Mouse (Mus musculus) erythroblast, embryonic 14.5 days (primary cell): Measurements from ENCODE around the gene Ltb4r1. TPM values are rescaled to one million over a fixed set of nuclear protein-coding genes. Genes with fewer than 3 reads are reported as not detected.
A peak's percentile ranks its signal among the peaks of the same experiment; 100 is the strongest.
"Not testable (repeated sequence)": the region's sequence is repeated elsewhere in the genome, so short reads cannot be mapped to it uniquely, and the experiment has no call there.

Experiments used
- H3K27me3 ChIP-seq: 2 replicates; pipeline ENCODE4 v1.6.1; 2012; ENCODE audit warnings: inconsistent platforms; ENCODE audit not compliant: control insufficient read depth
- H3K36me3 ChIP-seq: 2 replicates; pipeline ENCODE4 v1.6.1; 2012; ENCODE audit warnings: mild to moderate bottlenecking, inconsistent platforms; ENCODE audit not compliant: control insufficient read depth
- H3K4me1 ChIP-seq: 2 replicates; pipeline ENCODE4 v1.6.1; 2012; ENCODE audit warnings: inconsistent platforms; ENCODE audit not compliant: control insufficient read depth
- H3K4me3 ChIP-seq: replicated peaks from 2 replicates; pipeline ENCODE3; 2012; ENCODE audit warnings: moderate library complexity, mild to moderate bottlenecking, inconsistent platforms
- H3K9me3 ChIP-seq: 2 replicates; pipeline ENCODE4 v1.6.1; 2012; ENCODE audit warnings: low read length, inconsistent platforms, mixed read lengths; ENCODE audit not compliant: control insufficient read depth
- GATA1 ChIP-seq: IDR thresholded peaks from 2 replicates; pipeline ENCODE4 v1.6.1; 2012; ENCODE audit warnings: low read length, inconsistent platforms, mixed read lengths
- TAL1 ChIP-seq: IDR thresholded peaks from 3 replicates; pipeline ENCODE4 v1.6.1; 2012; ENCODE audit warnings: low read length, inconsistent platforms, mixed read lengths
- polyA plus RNA-seq: library from polyadenylated mRNA; stranded (reverse); fragments of >175 nt; gene quantifications from 2 replicates; pipeline ENCODE4 v1.2.3, GENCODE M21; 2012

Gene Ltb4r1
- polyA plus RNA-seq, 1 experiment = 0.08 TPM

DNA sequence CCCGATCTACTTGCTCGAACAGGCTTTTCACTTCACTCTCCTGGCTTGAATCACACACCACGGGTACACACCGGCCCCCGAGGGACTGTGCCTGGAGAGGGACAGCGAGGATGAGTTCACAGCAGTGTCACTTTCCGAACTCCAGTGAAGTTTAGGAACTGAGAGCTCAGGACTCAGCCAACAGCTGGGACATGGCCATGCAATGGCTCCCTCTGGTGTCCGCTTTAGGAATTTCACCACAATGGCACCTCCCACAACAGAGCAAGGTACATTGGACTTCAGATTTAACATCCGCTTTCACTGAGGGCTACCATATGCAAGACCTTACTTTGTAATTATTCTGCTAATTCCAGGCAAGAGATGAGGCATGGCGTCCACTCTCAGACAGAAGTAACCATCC, 22.1 kb upstream of the Ltb4r1 start:
- Histone ChIP-seq H3K9me3 (no peaks in the 10 kb centered on the region), H3K4me3 (no peak overlapping the region), H3K4me1 (peaks cover 45% of the 10 kb centered on the region), H3K36me3 (peaks cover 36% of the 10 kb centered on the region), H3K27me3 (no peaks in the 10 kb centered on the region)
- TF ChIP-seq GATA1 (no peak), TAL1 (no peak)

- Histone ChIP-seq H3K4me3 (peak within 1 kb of the TSS; percentile 91), H3K9me3 (no peaks in the 10 kb centered on the region), H3K4me1 (peaks cover 45% of the 10 kb centered on the region), H3K27me3 (no peaks in the 10 kb centered on the region), H3K36me3 (peaks cover 40% of the 10 kb centered on the region)
- TF ChIP-seq TAL1 = no peak
- 0 out of 2 replicates have a peak, but pooled peaks have one; percentile 24 for TF ChIP-seq GATA1
These were observed 20.4 kb upstream of the Ltb4r1 start, which contains the start of the genes Dhrs1 and Nop9 for GRCm38 (mm10) chr14:55745180-55745860. TSS of gene Dhrs1 (minus strand) at chr14:55745690. TSS of gene Nop9 (plus strand) at chr14:55745693.

GRCm38 (mm10) chr14:55745861-55746237, 19.9 kb upstream of the Ltb4r1 start:
- Histone ChIP-seq H3K27me3 (no peaks in the 10 kb centered on the region), H3K4me3 (peak overlapping the region; percentile 91), H3K36me3 (peaks cover 41% of the 10 kb centered on the region), H3K9me3 (no peaks in the 10 kb centered on the region), H3K4me1 (peaks cover 45% of the 10 kb centered on the region)
- no peak for TF ChIP-seq TAL1
- TF ChIP-seq GATA1 = no peak

DNA sequence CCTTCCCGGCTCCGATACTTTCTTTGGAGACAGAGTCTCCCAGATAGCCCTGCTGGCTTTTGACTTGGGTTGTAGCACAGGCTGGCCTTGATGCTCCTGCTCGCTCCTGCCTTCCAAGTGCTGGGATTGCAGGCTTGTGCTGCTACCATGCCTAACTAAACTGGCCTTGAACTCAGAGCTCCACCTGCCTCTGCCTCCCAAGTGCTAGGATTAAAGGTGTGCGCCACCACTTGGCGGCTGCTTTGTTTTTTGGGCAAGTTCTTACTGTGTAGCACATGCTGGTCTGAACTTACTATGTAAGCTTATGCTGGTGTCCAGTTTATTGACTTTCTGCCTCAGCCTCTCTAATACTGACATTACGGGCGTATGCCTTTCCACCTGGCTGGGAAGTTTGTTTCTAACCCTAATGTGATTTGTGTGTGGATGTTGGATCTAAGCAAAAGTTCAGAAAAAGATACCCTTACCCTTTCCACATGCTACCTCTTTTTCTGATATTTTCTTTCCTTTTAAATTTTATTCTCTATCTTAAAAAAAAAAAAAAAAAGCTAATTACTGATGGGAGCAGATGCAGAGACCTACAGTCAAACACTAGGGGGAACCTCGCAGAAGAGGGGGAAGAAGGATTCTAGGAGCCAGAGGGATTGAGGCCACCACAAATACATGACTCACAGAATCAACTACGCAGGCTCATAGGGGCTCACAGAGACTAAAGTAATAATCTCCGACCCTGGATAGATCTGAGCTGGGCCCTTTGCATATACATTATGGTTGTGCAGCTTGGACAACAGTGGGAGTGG, 18.5 kb upstream of the Ltb4r1 start:
- peaks cover 45% of the 10 kb centered on the region for H3K4me1 ChIP-seq
- H3K9me3 ChIP-seq = no peaks in the 10 kb centered on the region
- no peaks in the 10 kb centered on the region for H3K27me3 ChIP-seq
- TF ChIP-seq GATA1 (no peak), TAL1 (no peak)
- H3K4me3 ChIP-seq = peak overlapping the region; percentile 91
- peaks cover 52% of the 10 kb centered on the region for H3K36me3 ChIP-seq

GRCm38 (mm10) chr14:55757566-55757965, 8.2 kb upstream of the Ltb4r1 start:
- H3K4me1 ChIP-seq = peaks cover 21% of the 10 kb centered on the region
- peak overlapping the region; percentile 32 for H3K4me3 ChIP-seq
- H3K27me3 ChIP-seq = peaks cover 24% of the 10 kb centered on the region
- H3K36me3 ChIP-seq = peaks cover 41% of the 10 kb centered on the region
- TF ChIP-seq GATA1 = no peak
- no peak for TF ChIP-seq TAL1
- no peaks in the 10 kb centered on the region; the same call in 1 of the 2 replicates for H3K9me3 ChIP-seq

DNA sequence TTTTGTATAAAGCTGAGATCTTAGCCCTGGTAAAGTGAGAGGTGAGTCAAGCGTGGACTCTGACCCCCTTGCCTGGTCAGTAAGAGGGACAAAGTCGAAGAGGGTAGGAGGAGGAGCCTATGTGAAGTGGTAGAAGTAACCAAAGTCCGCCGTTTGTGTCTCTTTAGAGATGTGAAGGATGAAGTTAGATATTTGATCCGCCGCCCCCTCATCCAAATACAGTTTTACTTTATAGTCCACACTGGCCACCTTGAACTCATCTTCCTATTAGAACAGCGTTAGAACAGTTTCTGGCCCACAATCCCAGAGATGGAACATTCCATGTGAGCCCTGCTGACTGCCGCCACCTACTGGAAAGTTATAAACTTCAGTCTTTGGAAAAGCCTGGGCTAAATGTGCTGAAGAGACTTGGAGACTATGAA, 7.4 kb upstream of the Ltb4r1 start, which contains the start of gene Cideb:
Gene Cideb (minus strand): TSS at position 96 of the 422 bp plus-strand sequence.
- Histone ChIP-seq H3K4me1 (peaks cover 21% of the 10 kb centered on the region), H3K36me3 (peaks cover 33% of the 10 kb centered on the region), H3K9me3 (no peaks in the 10 kb centered on the region; the same call in 1 of the 2 replicates), H3K4me3 (peak within 1 kb of the TSS; percentile 36), H3K27me3 (peaks cover 32% of the 10 kb centered on the region)
- TF ChIP-seq GATA1 = no peak
- no peak for TF ChIP-seq TAL1

- not testable (repeated sequence) for H3K4me3 ChIP-seq, H3K9me3 ChIP-seq
- Histone ChIP-seq H3K27me3 (peaks cover 50% of the 10 kb centered on the region), H3K4me1 (peaks cover 25% of the 10 kb centered on the region), H3K36me3 (peaks cover 15% of the 10 kb centered on the region)
These were observed 5.6 kb upstream of the Ltb4r1 start for GRCm38 (mm10) chr14:55760156-55760555.

GRCm38 (mm10) chr14:55761163-55761562, 4.6 kb upstream of the Ltb4r1 start, which contains the start of gene Ltb4r2:
TSS of gene Ltb4r2 (plus strand) at chr14:55761428.
- no peaks in the 10 kb centered on the region; the same call in 1 of the 2 replicates for H3K9me3 ChIP-seq
- H3K4me1 ChIP-seq = peaks cover 29% of the 10 kb centered on the region
- H3K36me3 ChIP-seq = peaks cover 5% of the 10 kb centered on the region
- TF ChIP-seq GATA1 (no peak), TAL1 (no peak)
- H3K4me3 ChIP-seq = peak within 1 kb of the TSS; percentile 54
- peaks cover 59% of the 10 kb centered on the region for H3K27me3 ChIP-seq
